Mouse (Mus musculus) ES-Bruce4 (cell line): ENCODE data around the gene Neurl3.

Source experiments
- CTCF ChIP-seq: IDR thresholded peaks from one replicate; pipeline ENCODE4 v1.8.1; 2011; ENCODE audit warnings: low read depth, low read length
- EP300 ChIP-seq: IDR thresholded peaks from 2 replicates; pipeline ENCODE4 v1.6.1; 2011; ENCODE audit warnings: low read depth, low read length; ENCODE audit not compliant: insufficient read depth
- POLR2A ChIP-seq: IDR thresholded peaks from one replicate; pipeline ENCODE4 v1.8.1; 2011; ENCODE audit warnings: low read length; ENCODE audit not compliant: insufficient read depth

GRCm38 (mm10) chr1:36309498-36309901, 35.0 kb upstream of the Neurl3 start:
- no peak for TF ChIP-seq POLR2A
- TF ChIP-seq EP300, result no peak
- no peak for TF ChIP-seq CTCF
